Mouse (Mus musculus) kidney, embryonic 16.5 days (tissue): ENCODE data around the gene Ints11. TPM values are rescaled to one million over a fixed set of nuclear protein-coding genes. Genes with fewer than 3 reads are reported as not detected.
A peak's percentile ranks its signal among the peaks of the same experiment; 100 is the strongest.

Experiments used
- ATAC-seq: fragments of 200-750 bp; cut with Nextera tagmentation; 2 replicates; pipeline ENCODE4 v1.8.0; 2017; ENCODE audit warnings: moderate TSS enrichment; ENCODE audit not compliant: low FRiP score, low TSS enrichment
- H3K27ac ChIP-seq: fragments of 300-500 bp; sonication (generic); 2 replicates; pipeline ENCODE4 v1.5.1; 2014; ENCODE audit warnings: low read length
- H3K27me3 ChIP-seq: fragments of 300-500 bp; sonication (generic); 2 replicates; pipeline ENCODE4 v1.6.1; 2014; ENCODE audit warnings: low read length, control low read depth, mixed read lengths; ENCODE audit not compliant: insufficient read depth
- H3K36me3 ChIP-seq: fragments of 300-500 bp; sonication (generic); 2 replicates; pipeline ENCODE4 v1.6.1; 2014; ENCODE audit warnings: low read length, control low read depth, mixed read lengths; ENCODE audit not compliant: insufficient read depth
- H3K4me1 ChIP-seq: fragments of 300-500 bp; sonication (generic); 2 replicates; pipeline ENCODE4 v1.6.1; 2014; ENCODE audit warnings: low read length, control low read depth, mixed read lengths; ENCODE audit not compliant: insufficient read depth
- H3K4me2 ChIP-seq: fragments of 300-500 bp; sonication (generic); replicated peaks from 2 replicates; pipeline ENCODE4 v1.6.1; 2014; ENCODE audit warnings: low read depth, low read length
- H3K4me3 ChIP-seq: fragments of 300-500 bp; sonication (generic); 2 replicates; pipeline ENCODE4 v1.5.1; 2014; ENCODE audit warnings: mild to moderate bottlenecking, low read length
- H3K9ac ChIP-seq: fragments of 300-500 bp; sonication (generic); replicated peaks from 2 replicates; pipeline ENCODE4 v1.6.1; 2014; ENCODE audit warnings: low read length
- H3K9me3 ChIP-seq: fragments of 300-500 bp; sonication (generic); 2 replicates; pipeline ENCODE4 v1.6.1; 2016; ENCODE audit warnings: low read length, control low read depth
- WGBS: fragments of 180-500 bp; shearing (Covaris S2); extraction: QIAGEN DNeasy Blood & Tissue Kit; methylation state at CpG from one replicate; pipeline ENCODE4 v1.1.7; 2014; 5-methylcytosine and 5-hydroxymethylcytosine counted together
- polyA plus RNA-seq: library from polyadenylated mRNA; unstranded; fragments of >200 nt; fragmentation: Nextera tagmentation; extraction: Ambion mirVana; gene quantifications from 2 replicates; pipeline ENCODE4 v1.2.1, GENCODE M21; 2015

Ints11 gene
- 72.9 and 80.1 TPM in 2 replicates for polyA plus RNA-seq

DNA sequence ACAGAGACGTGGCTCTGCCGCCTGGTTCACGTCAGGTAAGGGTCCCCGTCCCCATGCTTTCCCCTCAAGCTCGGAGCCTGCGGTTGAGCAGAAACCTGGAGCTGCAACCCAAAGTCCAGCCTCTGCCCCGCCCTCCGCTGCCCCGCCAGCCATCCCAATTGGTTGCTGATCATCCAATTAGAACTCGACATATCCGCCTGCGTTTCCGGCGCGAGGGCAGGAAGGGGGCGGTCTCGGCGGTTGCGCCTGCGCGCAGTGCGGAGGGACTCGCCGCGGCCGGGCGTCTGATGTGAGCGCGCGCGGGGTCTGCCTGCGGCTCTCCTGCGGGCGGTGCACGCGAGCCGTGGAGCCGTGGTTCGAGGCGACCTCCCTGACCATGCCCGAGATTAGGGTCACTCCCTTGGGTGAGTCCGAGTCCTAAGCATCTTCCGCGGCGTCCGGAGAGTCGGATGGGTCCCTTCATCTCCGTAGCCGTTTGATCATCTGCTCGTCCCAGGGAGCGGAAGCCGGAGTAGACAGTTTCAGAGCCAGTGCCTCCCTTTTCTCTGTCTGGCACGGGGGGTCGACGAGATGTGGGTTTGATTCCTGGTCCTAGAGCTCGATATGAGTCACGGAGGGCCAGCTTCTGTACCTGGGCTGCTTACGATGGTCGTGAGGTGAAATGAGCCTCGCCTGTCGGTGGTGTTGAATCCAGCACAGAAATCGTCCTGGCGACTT lies at the start of gene Ints11, which contains the start of gene Cptp:
TSS of gene Ints11 (plus strand) at position 230 of the 717 bp plus-strand sequence.
TSS of gene Cptp (minus strand) at position 124 of the 717 bp plus-strand sequence.
- Histone ChIP-seq H3K27ac (no peak within 1 kb of the TSS; the same call in 1 of the 2 replicates), H3K27me3 (no peaks in the 10 kb centered on the region), H3K4me3 (peak within 1 kb of the TSS; percentile 85), H3K4me2 (peak within 1 kb of the TSS; percentile 95), H3K36me3 (peaks cover 23% of the 10 kb centered on the region), H3K9me3 (no peaks in the 10 kb centered on the region), H3K4me1 (peaks cover 18% of the 10 kb centered on the region), H3K9ac (peak within 1 kb of the TSS; percentile 83)
- WGBS: under 1% methylated on average over 62 of the region's 63 CpGs
- ATAC-seq: peak; percentile 95

DNA sequence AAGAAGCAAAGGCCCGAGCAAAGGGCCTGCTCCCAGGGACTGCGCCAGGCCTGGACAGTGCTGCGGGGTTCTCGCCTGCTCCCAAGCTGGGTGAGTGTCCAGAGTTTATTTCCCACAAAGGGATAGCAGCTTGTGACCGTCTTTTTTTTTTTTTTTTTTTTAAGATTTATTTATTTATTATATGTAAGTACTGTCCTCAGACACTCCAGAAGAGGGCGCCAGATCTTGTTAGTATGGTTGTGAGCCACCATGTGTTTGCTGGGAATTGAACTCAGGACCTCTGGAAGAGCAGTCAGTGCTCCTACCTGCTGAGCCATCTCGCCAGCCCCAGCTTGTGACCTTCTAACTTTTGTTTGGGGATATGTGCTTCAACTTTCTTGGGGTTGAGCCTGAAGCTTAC lies 48.3 kb upstream of the Ints11 start:
- Histone ChIP-seq H3K4me1 (no peaks in the 10 kb centered on the region), H3K27ac (no peak overlapping the region), H3K4me2 (no peak overlapping the region), H3K9ac (no peak overlapping the region), H3K4me3 (no peak overlapping the region), H3K27me3 (no peaks in the 10 kb centered on the region), H3K36me3 (peaks cover 87% of the 10 kb centered on the region), H3K9me3 (no peaks in the 10 kb centered on the region)
- ATAC-seq: no peak
- 80% methylated on average over 7 of the region's 7 CpGs for WGBS

DNA sequence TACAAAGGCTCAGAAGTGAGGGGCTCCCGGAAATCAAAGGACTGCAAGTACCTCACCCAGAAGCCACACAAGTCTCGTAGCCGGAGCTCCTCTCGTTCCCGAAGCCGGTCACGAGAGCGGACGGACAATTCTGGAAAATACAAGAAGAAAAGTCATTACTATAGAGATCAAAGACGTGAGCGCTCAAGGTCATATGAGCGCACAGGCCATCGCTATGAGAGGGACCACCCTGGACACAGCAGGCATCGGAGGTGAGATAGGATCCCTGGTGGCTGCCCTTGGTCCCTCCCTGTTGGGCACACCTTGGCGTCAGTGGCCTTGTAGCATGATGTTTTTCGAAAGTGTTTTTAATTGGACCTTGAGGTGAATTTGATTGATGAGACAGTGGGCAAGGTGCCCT lies 45.9 kb upstream of the Ints11 start:
- H3K4me3 ChIP-seq: no peak overlapping the region
- H3K4me2 ChIP-seq: no peak overlapping the region
- H3K27ac ChIP-seq: no peak overlapping the region
- H3K9me3 ChIP-seq: no peaks in the 10 kb centered on the region
- peaks cover 72% of the 10 kb centered on the region for H3K36me3 ChIP-seq
- 93% methylated on average over 16 of the region's 16 CpGs for WGBS
- H3K4me1 ChIP-seq: no peaks in the 10 kb centered on the region
- ATAC-seq: no peak
- H3K27me3 ChIP-seq: no peaks in the 10 kb centered on the region
- no peak overlapping the region for H3K9ac ChIP-seq

DNA sequence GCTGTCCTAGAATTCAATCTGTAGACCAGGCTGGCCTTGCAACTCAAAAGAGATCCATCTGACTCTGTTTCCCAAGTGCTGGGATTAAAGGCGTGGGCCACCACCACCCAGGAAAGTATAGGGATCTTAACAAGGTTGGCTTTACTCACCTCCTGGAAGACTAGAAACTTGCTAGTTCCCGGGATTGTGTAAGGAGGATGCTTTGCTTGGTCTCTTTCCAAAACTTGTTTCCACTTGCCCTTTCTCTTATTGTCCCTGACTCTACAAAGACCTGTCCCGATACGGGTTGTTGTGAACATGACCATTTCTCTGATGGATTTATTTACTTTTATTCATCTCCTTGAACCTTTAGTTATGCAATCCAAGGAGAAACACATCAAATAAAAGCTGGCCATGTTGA lies 39.5 kb upstream of the Ints11 start:
- no peak overlapping the region for H3K27ac ChIP-seq
- H3K4me3 ChIP-seq: no peak overlapping the region
- no peaks in the 10 kb centered on the region for H3K9me3 ChIP-seq
- WGBS: 90% methylated on average over 4 of the region's 4 CpGs
- no peaks in the 10 kb centered on the region for H3K27me3 ChIP-seq
- H3K4me1 ChIP-seq: peaks cover 22% of the 10 kb centered on the region
- ATAC-seq: no peak
- peaks cover 20% of the 10 kb centered on the region for H3K36me3 ChIP-seq
- no peak overlapping the region for H3K9ac ChIP-seq
- no peak overlapping the region for H3K4me2 ChIP-seq

DNA sequence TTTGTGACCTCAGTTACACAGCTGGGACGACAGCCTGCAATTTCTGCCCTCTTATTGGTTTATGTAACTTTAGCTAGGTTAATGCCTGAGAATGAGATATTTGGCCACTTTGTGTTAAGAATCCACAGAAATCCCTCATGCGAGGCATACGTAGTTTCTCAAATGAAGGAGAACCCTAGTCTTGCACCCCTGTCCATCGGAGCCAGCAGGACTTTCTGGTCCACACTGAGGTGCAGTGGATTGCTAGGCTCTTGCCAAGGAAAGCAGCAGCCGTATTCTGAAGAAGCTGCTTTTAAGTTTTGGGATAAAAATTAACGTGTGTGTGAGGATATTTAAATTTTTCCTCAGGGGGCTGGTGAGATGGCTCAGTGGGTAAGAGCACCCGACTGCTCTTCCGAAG lies 38.8 kb upstream of the Ints11 start:
- peak overlapping the region; percentile 93 for H3K4me3 ChIP-seq
- WGBS: 48% methylated on average over 8 of the region's 8 CpGs

DNA sequence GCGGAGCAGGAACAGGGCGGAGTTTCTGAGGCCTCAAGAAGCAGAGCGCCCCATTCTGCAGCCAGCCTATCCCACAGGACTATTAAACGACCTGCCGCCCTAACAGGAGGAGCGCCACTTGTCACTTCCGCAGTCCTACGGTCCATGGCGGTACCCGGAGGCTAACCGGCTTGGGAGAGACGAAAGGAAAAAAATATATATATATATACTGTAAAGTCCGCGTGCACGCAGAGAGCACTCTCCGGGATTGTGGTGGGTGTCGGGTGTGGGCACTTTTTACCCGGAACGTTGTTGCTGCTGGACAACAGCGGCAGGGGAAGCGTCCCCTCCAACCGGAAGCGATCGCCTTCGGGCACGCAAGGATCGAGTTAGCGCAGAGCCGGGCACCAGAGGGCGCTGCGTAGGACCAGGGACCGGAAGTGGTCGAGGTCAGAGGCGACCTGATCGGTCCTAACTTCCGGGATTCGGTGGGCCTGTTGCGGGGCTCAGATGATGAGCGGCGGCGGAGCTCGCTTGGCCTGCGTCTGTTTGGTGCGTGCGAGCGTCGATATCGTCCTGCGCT lies 38.1 kb upstream of the Ints11 start, which contains the start of gene Aurkaip1:
TSS of gene Aurkaip1 (plus strand) at position 68 of the 562 bp plus-strand sequence.
- H3K9me3 ChIP-seq: no peaks in the 10 kb centered on the region
- peak; percentile 94 for ATAC-seq
- H3K27ac ChIP-seq: peak within 1 kb of the TSS; percentile 94
- 0 out of 2 replicates have a peak, but pooled peaks cover 11% of the 10 kb centered on the region for H3K36me3 ChIP-seq
- peak within 1 kb of the TSS; percentile 96 for H3K4me2 ChIP-seq
- peak within 1 kb of the TSS; percentile 90 for H3K9ac ChIP-seq
- peak within 1 kb of the TSS; percentile 93 for H3K4me3 ChIP-seq
- whole genome bisulfite sequencing: under 1% methylated on average over 49 of the region's 49 CpGs
- H3K27me3 ChIP-seq: no peaks in the 10 kb centered on the region
- peaks cover 22% of the 10 kb centered on the region for H3K4me1 ChIP-seq

More for the DNA sequence above, 38.8 kb upstream of the Ints11 start:
- Histone ChIP-seq H3K4me2 (peak overlapping the region; percentile 96), H3K9me3 (no peaks in the 10 kb centered on the region), H3K27ac (0 out of 2 replicates have a peak overlapping the region, but pooled peaks have one; percentile 44), H3K36me3 (peaks cover 13% of the 10 kb centered on the region; the same call in 1 of the 2 replicates), H3K9ac (no peak overlapping the region), H3K27me3 (no peaks in the 10 kb centered on the region), H3K4me1 (peaks cover 22% of the 10 kb centered on the region)
- ATAC-seq: no peak

DNA sequence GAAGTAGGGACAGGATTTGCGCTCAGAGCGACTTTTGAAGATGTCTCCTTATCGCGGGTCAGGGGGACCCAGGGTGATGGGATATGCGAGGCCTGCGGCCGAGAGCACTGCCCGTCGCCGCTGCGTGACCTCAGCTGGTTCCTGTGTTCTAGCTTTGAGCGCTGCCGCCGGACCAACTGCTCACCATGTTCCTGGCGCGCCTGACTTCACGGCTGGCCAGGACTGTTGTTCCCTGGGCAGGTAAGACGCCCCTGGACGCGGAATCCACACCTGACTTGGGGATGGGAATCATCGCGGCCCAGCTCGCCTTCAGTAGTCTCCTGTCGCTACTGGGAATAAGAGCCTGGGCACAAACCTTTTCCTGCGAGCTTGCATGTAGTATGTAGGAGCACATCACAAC lies 37.5 kb upstream of the Ints11 start:
- peak overlapping the region; percentile 90 for H3K9ac ChIP-seq
- peaks cover 22% of the 10 kb centered on the region for H3K4me1 ChIP-seq
- H3K27me3 ChIP-seq: no peaks in the 10 kb centered on the region
- no peaks in the 10 kb centered on the region; the same call in 1 of the 2 replicates for H3K9me3 ChIP-seq
- H3K4me3 ChIP-seq: peak overlapping the region; percentile 93
- 0 out of 2 replicates have a peak, but pooled peaks cover 11% of the 10 kb centered on the region for H3K36me3 ChIP-seq
- H3K4me2 ChIP-seq: peak overlapping the region; percentile 96
- WGBS: 1% methylated on average over 25 of the region's 25 CpGs
- peak overlapping the region; percentile 94 for H3K27ac ChIP-seq
- ATAC-seq: peak; percentile 20

DNA sequence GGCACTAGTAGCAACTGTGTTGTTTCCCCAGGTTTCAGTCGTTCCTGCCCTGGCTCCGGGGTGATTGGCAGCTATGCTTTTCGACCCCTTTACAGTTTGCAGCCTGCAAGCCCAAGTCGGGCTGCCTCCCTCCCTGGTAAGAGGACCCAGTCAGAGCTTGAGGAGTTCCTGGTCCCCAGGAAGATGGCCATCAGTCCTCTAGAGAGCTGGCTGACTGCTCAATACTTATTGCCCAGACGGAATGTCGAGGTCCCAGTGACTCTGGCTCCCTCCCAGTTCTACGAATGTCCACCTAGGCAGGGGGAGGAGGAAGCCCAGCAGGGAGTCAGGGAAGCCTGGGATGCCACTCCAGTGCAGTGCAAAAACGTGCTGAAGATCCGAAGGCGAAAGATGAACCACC lies 37.0 kb upstream of the Ints11 start:
- H3K27ac ChIP-seq: peak overlapping the region; percentile 94; the same call in 1 of the 2 replicates
- WGBS: 50% methylated on average over 10 of the region's 10 CpGs
- H3K9me3 ChIP-seq: no peaks in the 10 kb centered on the region; the same call in 1 of the 2 replicates

DNA sequence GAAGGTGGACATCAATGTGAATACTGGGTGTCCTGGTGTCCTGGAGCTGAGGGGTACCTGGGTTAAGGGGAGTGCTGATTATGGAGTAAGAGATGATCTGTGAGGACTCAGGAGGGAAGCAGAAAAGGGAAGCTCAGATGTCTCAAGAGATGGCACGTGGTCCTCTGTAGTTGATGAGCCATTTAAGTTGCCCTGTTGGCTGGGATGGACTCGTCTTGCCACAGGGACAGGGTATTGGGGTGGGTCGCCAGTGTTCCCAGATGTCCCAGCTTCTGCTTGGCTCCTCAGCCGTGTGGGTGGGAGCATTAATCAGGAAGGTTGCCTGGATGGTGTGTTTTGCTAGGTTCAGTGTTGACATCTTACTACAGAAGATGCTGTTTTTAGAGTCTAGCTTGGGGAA lies 36.1 kb upstream of the Ints11 start:
- WGBS: 87% methylated on average over 4 of the region's 4 CpGs
- no peak for ATAC-seq
- Histone ChIP-seq H3K9ac (no peak overlapping the region), H3K27ac (no peak overlapping the region), H3K4me2 (no peak overlapping the region), H3K4me3 (no peak overlapping the region), H3K36me3 (0 out of 2 replicates have a peak, but pooled peaks cover 3% of the 10 kb centered on the region), H3K4me1 (peaks cover 22% of the 10 kb centered on the region), H3K9me3 (no peaks in the 10 kb centered on the region; the same call in 1 of the 2 replicates), H3K27me3 (no peaks in the 10 kb centered on the region)

More for the DNA sequence above, 37.0 kb upstream of the Ints11 start:
- Histone ChIP-seq H3K4me2 (peak overlapping the region; percentile 96), H3K36me3 (0 out of 2 replicates have a peak, but pooled peaks cover 7% of the 10 kb centered on the region), H3K4me1 (peaks cover 22% of the 10 kb centered on the region), H3K27me3 (no peaks in the 10 kb centered on the region), H3K9ac (peak overlapping the region; percentile 90), H3K4me3 (peak overlapping the region; percentile 93)
- no peak for ATAC-seq
